Mouse (Mus musculus): ENCODE results near the gene Moap1.

DNA sequence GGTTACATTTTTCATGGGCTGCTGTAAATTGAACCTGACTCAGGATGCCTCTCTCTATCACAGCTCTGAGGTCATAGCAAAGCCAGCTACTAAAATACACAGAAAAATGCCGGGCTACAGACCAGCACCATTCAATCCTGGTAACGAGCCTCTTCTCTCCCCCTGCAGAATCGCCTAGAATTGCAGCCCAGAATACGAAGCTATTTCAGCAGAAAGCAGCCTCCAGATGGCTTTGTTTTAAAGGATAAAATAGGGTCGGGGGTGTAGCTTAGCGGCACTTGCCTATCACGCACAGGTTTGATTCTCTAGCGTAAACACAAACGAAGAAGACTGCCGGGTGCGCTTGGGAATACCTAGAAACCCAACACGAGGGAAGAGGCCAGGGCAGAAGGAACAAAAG, 43.0 kb downstream of the Moap1 start:
- no peak for TF ChIP-seq GATA1 (IDR thresholded peaks at IDR 0.05; ENCODE audit: low read depth, low read length)
- no peak for TF ChIP-seq MAX (IDR thresholded peaks at IDR 0.05; ENCODE audit: low read length)
- TF ChIP-seq MXI1 (IDR thresholded peaks at IDR 0.05; ENCODE audit: low read depth, low read length): no peak
- TF ChIP-seq CTCF (IDR thresholded peaks at IDR 0.05 in 2 of 3, conservative IDR thresholded peaks at IDR 0.05 in 1 of 3; ENCODE audit: control insufficient read depth in 1 of 3, insufficient read depth in 1 of 3, low read depth in 2 of 3, low read length in 3 of 3, poor library complexity in 1 of 3, severe bottlenecking in 1 of 3): no peak
- no peak for TF ChIP-seq POLR2A (IDR thresholded peaks at IDR 0.05; ENCODE audit: control insufficient read depth in 1 of 2, insufficient read depth in 1 of 2, low read depth in 1 of 2, low read length in 2 of 2, poor library complexity in 1 of 2)
- no peak for TF ChIP-seq EP300 (IDR thresholded peaks at IDR 0.05; ENCODE audit: low read depth in 1 of 2, low read length in 2 of 2)
- TF ChIP-seq TCF12 (IDR thresholded peaks at IDR 0.05; ENCODE audit: low read depth, low read length): no peak
- TF ChIP-seq BHLHE40 (IDR thresholded peaks at IDR 0.05; ENCODE audit: borderline replicate concordance, low read depth, low read length): no peak
- TF ChIP-seq ETS1 (IDR thresholded peaks at IDR 0.05; ENCODE audit: low read depth, low read length): no peak
- no peak for TF ChIP-seq SMC3 (IDR thresholded peaks at IDR 0.05; ENCODE audit: low read depth, low read length)
- TF ChIP-seq SIN3A (IDR thresholded peaks at IDR 0.05; ENCODE audit: low read length): no peak
- TF ChIP-seq ZNF384 (IDR thresholded peaks at IDR 0.05; ENCODE audit: low read depth, low read length): no peak
